Comparison of ENCODE assay signal across 27 mouse cellular contexts in genomic region chr13:58337456-58337855, GRCm38 (mm10). TPM values are rescaled to one million over a fixed set of nuclear protein-coding genes. Genes with fewer than 3 reads are reported as not detected.
DNase-seq lines count a peak whose midpoint lies in the region; ATAC-seq lines count a peak whose summit lies in the region.
"Had no signal": no experiment of that assay in that cellular context is flagged by ENCODE, and none has a peak within 500 bp of the region (broad histone marks: within the 10 kb centered on the region; RNA-seq: fewer than 3 reads in every experiment).

No protein-coding gene starts in this region.

- ATAC-seq in kidney, embryonic 15.5 days (replicated peaks; ENCODE audit: low FRiP score): no peak
- ATAC-seq in liver, embryonic 11.5 days (replicated peaks; ENCODE audit: low FRiP score): no peak
- ATAC-seq in liver, embryonic 12.5 days: no peak
- ATAC-seq: forebrain, embryonic 13.5 days; forebrain, embryonic 16.5 days; Patski had no signal

- no peak overlapping the region for H3K4me3 ChIP-seq in kidney, embryonic 15.5 days (replicated peaks)
- no peak overlapping the region for H3K4me3 ChIP-seq in liver, embryonic 11.5 days (ENCODE audit: low read depth, low read length)
- no peak overlapping the region for H3K4me3 ChIP-seq in liver, embryonic 12.5 days
- H3K4me3 ChIP-seq: forebrain, embryonic 10.5 days; forebrain, embryonic 13.5 days; gastrocnemius, adult 2 months; heart, embryonic 12.5 days; heart, embryonic 15.5 days had no signal

- H3K9ac ChIP-seq in kidney, embryonic 15.5 days: no peak overlapping the region
- H3K9ac ChIP-seq in liver, embryonic 11.5 days (ENCODE audit: low read depth, low read length): no peak overlapping the region
- no peak overlapping the region for H3K9ac ChIP-seq in liver, embryonic 12.5 days
- H3K9ac ChIP-seq: forebrain, embryonic 13.5 days; heart, embryonic 12.5 days; heart, embryonic 15.5 days; hindbrain, embryonic 14.5 days had no signal

- no peaks in the 10 kb centered on the region for H3K9me3 ChIP-seq in kidney, embryonic 15.5 days (replicated peaks)
- H3K9me3 ChIP-seq in liver, embryonic 11.5 days (ENCODE audit: control insufficient read depth, low read length): no peaks in the 10 kb centered on the region
- H3K9me3 ChIP-seq in liver, embryonic 12.5 days (replicated peaks): no peaks in the 10 kb centered on the region
- H3K9me3 ChIP-seq: forebrain, embryonic 10.5 days; forebrain, embryonic 13.5 days; G1E; heart, embryonic 15.5 days had no signal

- WGBS in kidney, embryonic 15.5 days: 83% methylated on average over 12 of the region's 12 CpGs
- 77% methylated on average over 12 of the region's 12 CpGs for WGBS in liver, embryonic 11.5 days
- 66% methylated on average over 12 of the region's 12 CpGs for WGBS in liver, embryonic 12.5 days (ENCODE audit: insufficient replicate concordance)

- DNase-seq in kidney, adult 11 months: peak; percentile 77
- peak; percentile 14 for DNase-seq in liver, embryonic 11.5 days (ENCODE audit: low spot score)
- DNase-seq in kidney, postnatal 14 days: peak; percentile 67
- no peak for DNase-seq in right cerebral cortex, postnatal 14 days
- DNase-seq in spleen, postnatal 36 days (ENCODE audit: low spot score in 2 of 2): no peak
- DNase-seq: adrenal gland, postnatal 10 days; adrenal gland, postnatal 36 days; B cell, adult 2 months; cerebellum, adult 18-20 months; cerebellum, adult 9-10 months; cerebellum, postnatal 14 days; gastrocnemius, adult 2 months; gastrocnemius, postnatal 14 days; heart, adult 18-20 months; heart, postnatal 14 days; heart, postnatal 4 days had no signal

- no peak overlapping the region for H3K4me2 ChIP-seq in kidney, embryonic 15.5 days
- H3K4me2 ChIP-seq in liver, embryonic 11.5 days: no peak overlapping the region
- no peak overlapping the region for H3K4me2 ChIP-seq in liver, embryonic 12.5 days
- H3K4me2 ChIP-seq: forebrain, embryonic 13.5 days; heart, embryonic 12.5 days; heart, embryonic 15.5 days; hindbrain, embryonic 14.5 days had no signal

- H3K27ac ChIP-seq in kidney, embryonic 15.5 days: no peak overlapping the region
- H3K27ac ChIP-seq in liver, embryonic 11.5 days (ENCODE audit: low read depth, low read length): no peak overlapping the region
- no peak overlapping the region for H3K27ac ChIP-seq in liver, embryonic 12.5 days
- H3K27ac ChIP-seq: forebrain, embryonic 10.5 days; forebrain, embryonic 13.5 days; gastrocnemius, adult 2 months; heart, embryonic 15.5 days; hindbrain, embryonic 14.5 days had no signal

- no peaks in the 10 kb centered on the region for H3K36me3 ChIP-seq in kidney, embryonic 15.5 days
- no peaks in the 10 kb centered on the region for H3K36me3 ChIP-seq in liver, embryonic 11.5 days (ENCODE audit: control insufficient read depth, insufficient read depth, low read length)
- no peaks in the 10 kb centered on the region for H3K36me3 ChIP-seq in liver, embryonic 12.5 days
- H3K36me3 ChIP-seq: forebrain, embryonic 10.5 days; G1E; heart, embryonic 12.5 days; heart, embryonic 15.5 days had no signal

- no peaks in the 10 kb centered on the region for H3K4me1 ChIP-seq in kidney, embryonic 15.5 days
- no peaks in the 10 kb centered on the region for H3K4me1 ChIP-seq in liver, embryonic 11.5 days (replicated peaks; ENCODE audit: control insufficient read depth, insufficient read depth, low read length)
- no peaks in the 10 kb centered on the region for H3K4me1 ChIP-seq in liver, embryonic 12.5 days
- H3K4me1 ChIP-seq: forebrain, embryonic 10.5 days; forebrain, embryonic 13.5 days; heart, embryonic 12.5 days; heart, embryonic 15.5 days had no signal

- no peaks in the 10 kb centered on the region for H3K27me3 ChIP-seq in kidney, embryonic 15.5 days
- H3K27me3 ChIP-seq in liver, embryonic 11.5 days (replicated peaks; ENCODE audit: control insufficient read depth, insufficient read depth, low read length): no peaks in the 10 kb centered on the region; the same call in 1 of the 2 replicates
- H3K27me3 ChIP-seq in liver, embryonic 12.5 days (replicated peaks): no peaks in the 10 kb centered on the region
- H3K27me3 ChIP-seq: CH12.LX; forebrain, embryonic 13.5 days; heart, embryonic 12.5 days; heart, embryonic 15.5 days; Patski had no signal

RNA-seq across cellular contexts. Expression of gene Kif27, which starts 21.5 kb away (rescaled TPM):
- polyA plus RNA-seq in kidney, embryonic 15.5 days (2015; fragmentation: Nextera tagmentation; extraction: Ambion mirVana): 0.77 and 0.81 TPM in 2 replicates
- polyA plus RNA-seq in liver, embryonic 11.5 days (2014; fragmentation: Nextera tagmentation; extraction: Ambion mirVana): 0.11 and 0.40 TPM in 2 replicates
- 0.06 and 0.14 TPM in 2 replicates for polyA plus RNA-seq in liver, embryonic 12.5 days (2016; fragmentation: Nextera tagmentation; extraction: Ambion mirVana)
- polyA plus RNA-seq: G1E had no signal

RNA-seq across cellular contexts. Expression of gene 2210016F16Rik, which starts 47.6 kb away (rescaled TPM):
- 28.9 and 29.5 TPM in 2 replicates for polyA plus RNA-seq in kidney, embryonic 15.5 days (2015; fragmentation: Nextera tagmentation; extraction: Ambion mirVana)
- polyA plus RNA-seq in liver, embryonic 11.5 days (2014; fragmentation: Nextera tagmentation; extraction: Ambion mirVana): 39.3 and 39.6 TPM in 2 replicates
- 27.5 and 27.6 TPM in 2 replicates for polyA plus RNA-seq in liver, embryonic 12.5 days (2016; fragmentation: Nextera tagmentation; extraction: Ambion mirVana)

Comparison
In these comparisons a context has a peak if more than half of its experiments do, and no peak if none do; other contexts are left out.
1. DNase-seq: peak in kidney, adult 11 months (single experiment), liver, embryonic 11.5 days (single experiment) and kidney, postnatal 14 days (single experiment); none in right cerebral cortex, postnatal 14 days (single experiment) and spleen, postnatal 36 days (0 of 2).